8 mouse cellular contexts compared by ENCODE assay signal in genomic region chr5:52240540-52240939, GRCm38 (mm10). TPM values are rescaled to one million over a fixed set of nuclear protein-coding genes. Genes with fewer than 3 reads are reported as not detected.
DNase-seq lines count a peak whose midpoint lies in the region; ATAC-seq and TF ChIP-seq lines count a peak whose summit lies in the region.

No protein-coding gene starts in this region.

- peak; percentile 82 for TF ChIP-seq RAD21 in CH12.LX (IDR thresholded peaks at IDR 0.05; ENCODE audit: low read depth, low read length)

- no peak overlapping the region for H3K4me3 ChIP-seq in intestine, postnatal 0 days (ENCODE audit: low read depth, low read length)
- no peak overlapping the region for H3K4me3 ChIP-seq in intestine, embryonic 15.5 days (replicated peaks)
- no peak overlapping the region for H3K4me3 ChIP-seq in CH12.LX (replicated peaks in 1 of 3; ENCODE audit: low read depth in 2 of 3, low read length in 2 of 3, poor library complexity in 1 of 3)
- H3K4me3 ChIP-seq in limb, embryonic 10.5 days, result no peak overlapping the region
- H3K4me3 ChIP-seq in forebrain, embryonic 14.5 days (ENCODE audit: low read depth, low read length), result no peak overlapping the region

- in situ Hi-C loops in CH12.LX (cut with MboI; ENCODE audit: low pct_ligation_motif_present, low pct_unique_long_range_greater_than_20kb, low sequenced_read_pairs), result no loop called here

- H3K9me3 ChIP-seq in intestine, postnatal 0 days (ENCODE audit: control insufficient read depth), result no peaks in the 10 kb centered on the region
- no peaks in the 10 kb centered on the region for H3K9me3 ChIP-seq in intestine, embryonic 15.5 days
- H3K9me3 ChIP-seq in CH12.LX (replicated peaks; ENCODE audit: low read length), result no peaks in the 10 kb centered on the region
- H3K9me3 ChIP-seq in limb, embryonic 10.5 days (replicated peaks), result no peaks in the 10 kb centered on the region
- H3K9me3 ChIP-seq in forebrain, embryonic 14.5 days (replicated peaks; ENCODE audit: control insufficient read depth, low read length), result no peaks in the 10 kb centered on the region

- TF ChIP-seq CTCF in intestine, postnatal 0 days (IDR thresholded peaks at IDR 0.05; ENCODE audit: low read depth), result peak; percentile 73
- peak; percentile 33 to 78; a peak in 3 of 4 replicates for TF ChIP-seq CTCF in CH12.LX (conservative IDR thresholded peaks at IDR 0.05 in 1 of 2, IDR thresholded peaks at IDR 0.05 in 1 of 2; ENCODE audit: low read depth in 2 of 2, low read length in 2 of 2)

- no peak overlapping the region for H3K4me2 ChIP-seq in intestine, postnatal 0 days (replicated peaks; ENCODE audit: low read depth)
- H3K4me2 ChIP-seq in intestine, embryonic 15.5 days (replicated peaks), result no peak overlapping the region
- no peak overlapping the region for H3K4me2 ChIP-seq in CH12.LX (ENCODE audit: insufficient read depth, low read depth, poor library complexity, severe bottlenecking)
- H3K4me2 ChIP-seq in forebrain, embryonic 14.5 days (ENCODE audit: low read length), result no peak overlapping the region

- DNase-seq in CH12.LX (ENCODE audit: extremely low read depth), result peak; percentile 49
- peak; percentile 57 for DNase-seq in adrenal gland, postnatal 14 days
- peak; percentile 44 for DNase-seq in limb, embryonic 10.5 days (ENCODE audit: low spot score)
- no peak for DNase-seq in forebrain, embryonic 14.5 days (ENCODE audit: low spot score)
- no peak for DNase-seq in left cerebral cortex, adult 8-10 months (ENCODE audit: low spot score in 2 of 2)
- DNase-seq in left cerebral cortex, postnatal 10 days (ENCODE audit: extremely low spot score in 1 of 2, low spot score in 2 of 2), result no peak

- ATAC-seq in intestine, postnatal 0 days, result no peak
- no peak for ATAC-seq in intestine, embryonic 15.5 days
- no peak for ATAC-seq in forebrain, embryonic 14.5 days

- dilution Hi-C loops in CH12.LX (cut with MboI; ENCODE audit: extremely low pct_ligation_motif_present, extremely low pct_unique_long_range_greater_than_20kb, low sequenced_read_pairs), result no loop called here

- intact Hi-C loops in left cerebral cortex, postnatal 10 days (cut with DNase I), result no loop called here

- no peak overlapping the region for H3K9ac ChIP-seq in intestine, postnatal 0 days (ENCODE audit: low read depth, low read length)
- no peak overlapping the region for H3K9ac ChIP-seq in intestine, embryonic 15.5 days
- no peak overlapping the region for H3K9ac ChIP-seq in CH12.LX (ENCODE audit: insufficient read depth, low read depth)
- no peak overlapping the region for H3K9ac ChIP-seq in forebrain, embryonic 14.5 days (ENCODE audit: low read length)

- H3K36me3 ChIP-seq in intestine, postnatal 0 days (ENCODE audit: control insufficient read depth, insufficient read depth), result no peaks in the 10 kb centered on the region
- no peaks in the 10 kb centered on the region for H3K36me3 ChIP-seq in intestine, embryonic 15.5 days
- H3K36me3 ChIP-seq in CH12.LX (replicated peaks in 1 of 2; ENCODE audit: control insufficient read depth in 1 of 2, insufficient read depth in 1 of 2, low read length in 1 of 2), result no peaks in the 10 kb centered on the region
- H3K36me3 ChIP-seq in limb, embryonic 10.5 days, result no peaks in the 10 kb centered on the region
- no peaks in the 10 kb centered on the region for H3K36me3 ChIP-seq in forebrain, embryonic 14.5 days (ENCODE audit: control insufficient read depth, insufficient read depth, low read length)

- no peak overlapping the region for H3K27ac ChIP-seq in intestine, postnatal 0 days (ENCODE audit: low read depth, low read length)
- H3K27ac ChIP-seq in intestine, embryonic 15.5 days, result no peak overlapping the region
- H3K27ac ChIP-seq in CH12.LX (ENCODE audit: insufficient read depth, low read depth), result no peak overlapping the region
- H3K27ac ChIP-seq in limb, embryonic 10.5 days, result no peak overlapping the region
- no peak overlapping the region for H3K27ac ChIP-seq in forebrain, embryonic 14.5 days (ENCODE audit: low read depth, low read length)

- H3K4me1 ChIP-seq in intestine, postnatal 0 days (replicated peaks; ENCODE audit: control insufficient read depth, insufficient read depth, low read length), result no peaks in the 10 kb centered on the region
- no peaks in the 10 kb centered on the region for H3K4me1 ChIP-seq in intestine, embryonic 15.5 days (replicated peaks)
- peaks cover 0 to 7% of the 10 kb centered on the region in 2 experiments; a peak in 1 of 4 replicates for H3K4me1 ChIP-seq in CH12.LX (ENCODE audit: control insufficient read depth in 1 of 2, insufficient read depth in 2 of 2)
- H3K4me1 ChIP-seq in limb, embryonic 10.5 days, result peaks cover 9% of the 10 kb centered on the region
- no peaks in the 10 kb centered on the region for H3K4me1 ChIP-seq in forebrain, embryonic 14.5 days (ENCODE audit: control insufficient read depth, insufficient read depth, low read length)

- no peaks in the 10 kb centered on the region for H3K27me3 ChIP-seq in intestine, postnatal 0 days (replicated peaks; ENCODE audit: control insufficient read depth, insufficient read depth, low read length)
- H3K27me3 ChIP-seq in intestine, embryonic 15.5 days (replicated peaks), result no peaks in the 10 kb centered on the region
- H3K27me3 ChIP-seq in CH12.LX (replicated peaks), result no peaks in the 10 kb centered on the region
- no peaks in the 10 kb centered on the region for H3K27me3 ChIP-seq in limb, embryonic 10.5 days (ENCODE audit: low read depth, poor library complexity, severe bottlenecking)
- no peaks in the 10 kb centered on the region for H3K27me3 ChIP-seq in forebrain, embryonic 14.5 days (replicated peaks; ENCODE audit: control insufficient read depth, insufficient read depth, low read length)

- TF ChIP-seq EP300 in CH12.LX (IDR thresholded peaks at IDR 0.05; ENCODE audit: low read length), result no peak

- TF ChIP-seq POLR2A in CH12.LX (IDR thresholded peaks at IDR 0.05; ENCODE audit: low read depth, low read length), result no peak

- WGBS in intestine, postnatal 0 days, result 15% methylated on average over 2 of the region's 2 CpGs
- WGBS in intestine, embryonic 15.5 days, result 12% methylated on average over 2 of the region's 2 CpGs
- 4% methylated on average over 2 of the region's 2 CpGs for WGBS in limb, embryonic 10.5 days
- 2% methylated on average over 2 of the region's 2 CpGs for WGBS in forebrain, embryonic 14.5 days

- H3K79me2 ChIP-seq in CH12.LX (replicated peaks; ENCODE audit: control insufficient read depth, extremely low read depth, insufficient read depth, poor library complexity, severe bottlenecking), result no peaks in the 10 kb centered on the region

TF ChIP-seq in CH12.LX, 34 proteins besides CTCF, POLR2A, EP300 and RAD21 (continues in another document):
- TF ChIP-seq TCF12 (IDR thresholded peaks at IDR 0.05; ENCODE audit: low read depth, low read length) (no peak), MAZ (IDR thresholded peaks at IDR 0.05; ENCODE audit: low read depth, low read length) (no peak), JUN (IDR thresholded peaks at IDR 0.05; ENCODE audit: insufficient read depth, low read depth, low read length) (no peak), CHD2 (IDR thresholded peaks at IDR 0.05; ENCODE audit: low read length) (no peak), HCFC1 (IDR thresholded peaks at IDR 0.05; ENCODE audit: low read depth, low read length) (no peak), PAX5 (IDR thresholded peaks at IDR 0.05; ENCODE audit: low read length) (no peak), MYC (IDR thresholded peaks at IDR 0.05; ENCODE audit: low read depth, low read length) (peak; percentile 94), NRF1 (IDR thresholded peaks at IDR 0.05; ENCODE audit: low read depth, low read length) (no peak), MEF2A (IDR thresholded peaks at IDR 0.05; ENCODE audit: borderline replicate concordance, low read depth, low read length) (no peak), E2F4 (IDR thresholded peaks at IDR 0.05; ENCODE audit: insufficient replicate concordance, low read depth, low read length) (no peak), MAFK (IDR thresholded peaks at IDR 0.05; ENCODE audit: insufficient replicate concordance, low read length) (no peak), ZMIZ1 (IDR thresholded peaks at IDR 0.05; ENCODE audit: low read depth, low read length) (no peak), ZKSCAN1 (IDR thresholded peaks at IDR 0.05; ENCODE audit: borderline replicate concordance, low read depth, low read length) (no peak), IRF4 (IDR thresholded peaks at IDR 0.05; ENCODE audit: low read depth, low read length) (no peak), SMC3 (IDR thresholded peaks at IDR 0.05; ENCODE audit: low read depth, low read length) (peak; percentile 62), CHD1 (IDR thresholded peaks at IDR 0.05; ENCODE audit: low read depth, low read length) (no peak), BHLHE40 (IDR thresholded peaks at IDR 0.05; ENCODE audit: low read depth, low read length) (no peak), SIN3A (IDR thresholded peaks at IDR 0.05; ENCODE audit: low read length) (0 out of 2 replicates have a peak, but pooled peaks have one; percentile 27), RCOR1 (conservative IDR thresholded peaks at IDR 0.05; ENCODE audit: low read depth, low read length) (no peak), POLR2AphosphoS2 (IDR thresholded peaks at IDR 0.05; ENCODE audit: low read depth, low read length) (no peak), UBTF (IDR thresholded peaks at IDR 0.05; ENCODE audit: low read depth, low read length) (no peak), NELFE (IDR thresholded peaks at IDR 0.05; ENCODE audit: low read depth, low read length) (no peak), USF2 (conservative IDR thresholded peaks at IDR 0.05; ENCODE audit: low read depth, low read length) (no peak), MAX (IDR thresholded peaks at IDR 0.05; ENCODE audit: low read length) (peak; percentile 95), USF1 (IDR thresholded peaks at IDR 0.05; ENCODE audit: low read depth, low read length) (no peak; the same call in 1 of the 2 replicates), ELF1 (IDR thresholded peaks at IDR 0.05; ENCODE audit: low read depth, low read length) (no peak), GABPA (IDR thresholded peaks at IDR 0.05; ENCODE audit: insufficient replicate concordance, low read depth, low read length) (no peak)

RNA-seq across cellular contexts. Expression of gene Dhx15, which starts 50.2 kb away (rescaled TPM):
- 48.0 and 48.4 TPM in 2 replicates for polyA plus RNA-seq in intestine, postnatal 0 days (2015; fragmentation: Nextera tagmentation; extraction: Ambion mirVana)
- polyA plus RNA-seq in intestine, embryonic 15.5 days (2015; fragmentation: Nextera tagmentation; extraction: Ambion mirVana), result 138 and 146 TPM in 2 replicates
- total RNA-seq in CH12.LX (2012; rRNA removed) (101 and 136 TPM in 2 replicates), CH12.LX (2014; rRNA removed) (355 and 441 TPM in 2 replicates)
- polyA plus RNA-seq in CH12.LX (2012; ENCODE audit: insufficient read length, low read depth), result 259 and 287 TPM in 2 replicates
- total RNA-seq in adrenal gland, postnatal 14 days (2021), result 116 and 121 TPM in 2 replicates
- polyA plus RNA-seq in limb, embryonic 10.5 days (2016; fragmentation: Nextera tagmentation; extraction: Ambion mirVana), result 214 and 221 TPM in 2 replicates
- 87.4 and 90.9 TPM in 2 replicates for polyA plus RNA-seq in forebrain, embryonic 14.5 days (2014; fragmentation: Nextera tagmentation; extraction: Ambion mirVana)
- total RNA-seq in left cerebral cortex, adult 8-10 months (2022), result 10 to 100 TPM; 84.8 to 90.4 (median 87.5) TPM
- total RNA-seq in left cerebral cortex, postnatal 10 days (2021), result 10 to 100 TPM; 91.4 to 93.3 TPM

Comparison
In these comparisons a context has a peak if more than half of its experiments do, and no peak if none do; other contexts are left out.
1. DNase-seq: peak in CH12.LX (single experiment), adrenal gland, postnatal 14 days (single experiment) and limb, embryonic 10.5 days (single experiment); none in forebrain, embryonic 14.5 days (single experiment), left cerebral cortex, adult 8-10 months (0 of 2) and left cerebral cortex, postnatal 10 days (0 of 2).